Mouse (Mus musculus) liver, embryonic 14.5 days (tissue): ENCODE measurements around the gene Serpinb6b. TPM values are rescaled to one million over a fixed set of nuclear protein-coding genes. Genes with fewer than 3 reads are reported as not detected.

Experiments
- ATAC-seq: fragments of 200-750 bp; cut with Nextera tagmentation; 2 replicates; pipeline ENCODE4 v1.8.0; 2017; ENCODE audit warnings: moderate number of reproducible peaks, mild to moderate bottlenecking, moderate library complexity; ENCODE audit not compliant: insufficient read depth
- DNase-seq, 3 experiments: peaks; one replicate each; pipeline ENCODE4 v3.0.0-alpha.2; 2012 to 2013; ENCODE audit warnings: low read depth in 3 of 3, low spot score in 3 of 3
- H3K27ac ChIP-seq: fragments of 300-500 bp; sonication (generic); 2 replicates; pipeline ENCODE4 v1.5.1; 2014; ENCODE audit warnings: moderate library complexity, mild to moderate bottlenecking, control low read depth, inconsistent platforms
- H3K27me3 ChIP-seq: fragments of 300-500 bp; sonication (generic); 2 replicates; pipeline ENCODE4 v1.6.1; 2014; ENCODE audit warnings: mild to moderate bottlenecking, low read length, moderate library complexity; ENCODE audit not compliant: control insufficient read depth, insufficient read depth
- H3K36me3 ChIP-seq: fragments of 300-500 bp; sonication (generic); replicated peaks from 2 replicates; pipeline ENCODE4 v1.6.1; 2014; ENCODE audit warnings: low read depth; ENCODE audit not compliant: control insufficient read depth, insufficient read depth
- H3K4me1 ChIP-seq, 2 experiments: fragments of 200-500 bp in 1 of 2; fragments of 300-500 bp in 1 of 2; sonication (generic) in 1 of 2; replicated peaks; 2 replicates each; pipeline ENCODE4 v1.6.1; 2012 to 2014; ENCODE audit warnings: antibody characterized with exemption in 1 of 2, inconsistent platforms in 1 of 2, low read length in 1 of 2; ENCODE audit not compliant: control insufficient read depth in 2 of 2, insufficient read depth in 2 of 2
- H3K4me2 ChIP-seq: fragments of 300-500 bp; sonication (generic); 2 replicates; pipeline ENCODE4 v1.6.1; 2014; ENCODE audit warnings: low read depth, mild to moderate bottlenecking, control low read depth, moderate library complexity
- H3K4me3 ChIP-seq, 2 experiments: fragments of 200-500 bp in 1 of 2; fragments of 300-500 bp in 1 of 2; sonication (generic) in 1 of 2; 2 replicates each; pipeline ENCODE4 v1.5.1; 2012 to 2014; ENCODE audit warnings: low read depth in 2 of 2, low read length in 2 of 2, mild to moderate bottlenecking in 2 of 2, control low read depth in 1 of 2, inconsistent platforms in 1 of 2, moderate library complexity in 1 of 2; ENCODE audit not compliant: insufficient read depth in 1 of 2
- H3K9ac ChIP-seq: fragments of 300-500 bp; sonication (generic); replicated peaks from 2 replicates; pipeline ENCODE4 v1.6.1; 2014; ENCODE audit warnings: mild to moderate bottlenecking, control low read depth, moderate library complexity
- H3K9me3 ChIP-seq: fragments of 300-500 bp; sonication (generic); 2 replicates; pipeline ENCODE4 v1.6.1; 2016; ENCODE audit warnings: low read length, mixed read lengths; ENCODE audit not compliant: control insufficient read depth
- CTCF ChIP-seq: IDR thresholded peaks from 2 replicates; pipeline ENCODE4 v1.5.1; 2016; ENCODE audit warnings: antibody characterized with exemption, low read depth, control low read depth
- EP300 ChIP-seq: IDR thresholded peaks from 2 replicates; pipeline ENCODE4 v1.6.1; 2016; ENCODE audit warnings: antibody characterized with exemption, low read depth
- WGBS: fragments of 180-500 bp; shearing (Covaris S2); extraction: QIAGEN DNeasy Blood & Tissue Kit; methylation state at CpG from one replicate; pipeline ENCODE4 v1.1.7; 2014; ENCODE audit not compliant: insufficient replicate concordance; 5-methylcytosine and 5-hydroxymethylcytosine counted together
- polyA plus RNA-seq, 2 experiments: library from polyadenylated mRNA; depleted of rRNA in 1 of 2; stranded (reverse) in 1 of 2; unstranded in 1 of 2; fragments of >200 nt; fragmentation: Nextera tagmentation in 1 of 2; extraction: Ambion mirVana in 1 of 2; gene quantifications; 2 replicates each; pipeline versions ENCODE4 v1.2.1 to v1.2.3; 2012 to 2014

Serpinb6b gene
- polyA plus RNA-seq, 2 experiments = 4.2 to 5.5 TPM

DNA sequence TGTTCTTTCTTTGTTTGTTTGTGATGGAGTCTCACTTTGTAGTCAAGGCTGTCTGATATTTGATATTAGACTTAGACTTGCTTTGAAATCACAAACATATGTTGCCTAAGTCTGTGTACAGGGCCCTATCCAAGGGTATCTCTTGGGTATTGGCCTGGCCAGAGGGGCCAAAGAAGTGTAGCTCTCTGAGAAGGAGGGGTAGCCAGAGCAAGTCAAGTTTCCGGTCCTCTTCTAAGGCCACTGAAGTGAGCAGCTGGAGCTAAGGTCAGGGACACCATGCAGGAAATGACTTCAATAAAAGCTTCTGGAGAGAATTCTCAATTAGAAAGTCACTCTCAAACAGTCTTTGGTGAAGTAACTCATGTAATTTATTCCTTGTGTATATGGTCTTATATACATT, 57.4 kb downstream of the Serpinb6b start:
- Histone ChIP-seq H3K36me3 (no peaks in the 10 kb centered on the region), H3K27ac (no peak overlapping the region), H3K27me3 (no peaks in the 10 kb centered on the region), H3K4me1 (no peaks in the 10 kb centered on the region; a peak in 1 of 4 replicates), H3K9ac (no peak overlapping the region), H3K9me3 (no peaks in the 10 kb centered on the region), H3K4me2 (no peak overlapping the region), H3K4me3 (no peak overlapping the region)
- ATAC-seq (no peak), DNase-seq (no peak)
- WGBS = 67% methylated on average over 1 of the region's 1 CpGs
- TF ChIP-seq EP300 (no peak), CTCF (no peak)

DNA sequence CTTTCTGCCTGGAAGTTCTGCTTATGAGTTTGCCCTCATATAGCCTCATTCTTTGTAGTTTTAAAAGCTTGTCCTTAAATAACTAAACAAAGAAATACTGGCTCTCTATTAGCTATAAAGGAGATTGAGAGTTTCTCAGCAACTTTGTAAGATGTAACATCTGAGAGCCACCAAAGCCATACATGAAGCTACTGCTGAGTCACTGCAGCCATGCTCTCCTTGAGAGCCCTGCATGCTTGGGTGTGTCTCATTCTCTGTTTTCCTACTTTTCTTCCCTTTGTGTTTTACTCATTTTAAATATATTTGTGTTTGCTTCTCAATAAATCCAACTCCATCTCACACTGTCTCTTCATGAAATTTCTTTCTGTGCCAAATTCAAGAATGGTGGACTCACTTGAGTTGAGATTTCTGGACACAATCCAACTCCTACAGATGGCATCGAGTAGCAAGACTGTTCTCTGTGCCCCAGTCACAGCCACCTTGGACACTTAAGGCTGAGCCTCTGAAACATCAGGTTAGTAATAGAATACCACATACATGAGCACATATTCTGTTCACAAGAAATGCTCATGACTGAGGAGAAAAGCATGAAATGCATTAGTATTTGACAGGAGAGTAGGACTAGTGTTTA, 61.5 kb downstream of the Serpinb6b start:
- TF ChIP-seq CTCF (no peak), EP300 (no peak)
- Histone ChIP-seq H3K36me3 (no peaks in the 10 kb centered on the region), H3K27ac (no peak overlapping the region), H3K9me3 (no peaks in the 10 kb centered on the region), H3K4me1 (no peaks in the 10 kb centered on the region; a peak in 1 of 4 replicates), H3K9ac (no peak overlapping the region), H3K4me2 (no peak overlapping the region), H3K27me3 (no peaks in the 10 kb centered on the region), H3K4me3 (no peak overlapping the region)
- 57% methylated on average over 1 of the region's 1 CpGs for WGBS
- ATAC-seq (no peak), DNase-seq (no peak)

DNA sequence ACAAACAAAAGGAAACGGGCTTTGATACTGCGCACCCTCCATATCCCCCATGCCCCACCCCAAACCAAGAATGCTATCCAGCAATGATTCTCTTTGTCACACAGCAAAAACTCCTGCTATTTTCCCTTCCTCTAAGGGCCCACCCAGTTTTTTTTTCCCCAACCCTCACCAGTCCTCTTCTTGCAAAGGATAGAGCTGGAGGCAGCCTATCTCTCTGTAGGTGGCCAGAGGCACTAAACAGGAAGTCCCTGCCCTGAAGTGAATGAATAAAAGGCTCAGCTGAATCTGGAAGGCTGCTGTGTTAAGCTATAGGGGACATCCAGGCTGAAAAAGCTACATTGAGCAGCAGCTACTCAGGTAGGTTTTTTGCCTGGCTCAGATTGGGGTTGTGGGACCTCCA, 62.2 kb downstream of the Serpinb6b start, which contains the start of gene Serpinb9b:
Gene Serpinb9b (plus strand): TSS at position 173 of the 400 bp plus-strand sequence.
- DNase-seq = no peak
- Histone ChIP-seq H3K36me3 (no peaks in the 10 kb centered on the region), H3K4me1 (no peaks in the 10 kb centered on the region; a peak in 1 of 4 replicates), H3K27ac (no peak within 1 kb of the TSS), H3K9ac (no peak within 1 kb of the TSS), H3K9me3 (no peaks in the 10 kb centered on the region), H3K4me3 (no peak within 1 kb of the TSS), H3K4me2 (no peak within 1 kb of the TSS), H3K27me3 (no peaks in the 10 kb centered on the region)
- 72% methylated on average over 2 of the region's 2 CpGs for WGBS
- ATAC-seq = no peak
- TF ChIP-seq CTCF (no peak), EP300 (no peak)

DNA sequence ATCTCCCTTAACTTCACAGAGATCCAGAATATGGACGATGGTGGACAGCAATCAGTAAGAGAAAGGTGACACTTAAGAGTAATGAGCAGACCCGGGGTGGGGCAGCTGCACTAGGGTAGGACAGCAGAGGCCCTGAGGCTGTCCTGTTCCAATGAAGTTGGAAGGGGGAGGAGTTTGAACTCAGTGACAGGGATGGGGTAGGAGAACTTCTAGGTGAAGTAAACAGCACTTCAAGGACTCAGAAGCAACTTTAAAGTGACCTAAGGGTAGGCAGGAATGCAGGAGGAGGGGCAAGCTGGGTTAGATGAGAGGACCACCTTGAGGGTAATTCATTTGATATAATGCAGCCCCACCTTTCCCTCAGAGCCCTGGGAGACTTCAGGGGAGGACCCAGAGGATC, 63.1 kb downstream of the Serpinb6b start:
- no peak for TF ChIP-seq EP300
- no peak for TF ChIP-seq CTCF
- H3K9ac ChIP-seq = no peak overlapping the region
- 33% methylated on average over 2 of the region's 2 CpGs for WGBS
- no peaks in the 10 kb centered on the region for H3K9me3 ChIP-seq
- H3K27me3 ChIP-seq = no peaks in the 10 kb centered on the region
- DNase-seq (no peak), ATAC-seq (no peak)
- no peak overlapping the region for H3K27ac ChIP-seq
- H3K4me3 ChIP-seq = no peak overlapping the region
- no peak overlapping the region for H3K4me2 ChIP-seq
- no peaks in the 10 kb centered on the region; a peak in 1 of 4 replicates for H3K4me1 ChIP-seq
- no peaks in the 10 kb centered on the region for H3K36me3 ChIP-seq

DNA sequence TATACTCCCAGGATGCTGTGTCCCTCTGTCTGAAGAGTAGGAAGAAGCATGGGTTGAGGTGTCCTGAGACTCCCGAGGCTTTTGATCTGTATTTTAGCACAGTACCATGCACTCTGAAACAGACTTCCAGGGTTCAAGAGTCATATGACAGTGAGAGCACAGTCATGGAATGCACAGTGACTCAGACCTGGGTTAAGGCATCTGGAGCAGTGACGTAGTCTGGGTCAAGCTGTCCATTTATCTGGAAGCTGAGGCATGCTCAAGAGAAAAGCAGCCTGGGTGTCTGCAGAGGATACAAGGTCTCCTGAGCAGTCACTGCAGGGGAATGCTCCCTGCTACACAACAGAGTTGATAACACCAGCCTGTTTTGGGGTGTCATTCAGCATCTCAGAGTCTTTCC, 63.5 kb downstream of the Serpinb6b start:
- H3K27me3 ChIP-seq = no peaks in the 10 kb centered on the region
- no peaks in the 10 kb centered on the region for H3K36me3 ChIP-seq
- no peak overlapping the region for H3K4me2 ChIP-seq
- no peaks in the 10 kb centered on the region for H3K9me3 ChIP-seq
- no peak overlapping the region for H3K9ac ChIP-seq
- no peak overlapping the region for H3K4me3 ChIP-seq
- 39% methylated on average over 2 of the region's 2 CpGs for WGBS
- H3K27ac ChIP-seq = no peak overlapping the region
- no peaks in the 10 kb centered on the region; a peak in 1 of 4 replicates for H3K4me1 ChIP-seq
- TF ChIP-seq CTCF (no peak), EP300 (no peak)
- ATAC-seq (no peak), DNase-seq (no peak)

Other genes starting within 250 kb of the Serpinb6b start
- gene Mylk4, start 181.3 kb upstream of the Serpinb6b start, polyA plus RNA-seq (2012; rRNA removed) = 0.01 TPM in 1 of 2 replicates, not detected in the other
- gene Mylk4, start 181.3 kb upstream of the Serpinb6b start, polyA plus RNA-seq (2014; fragmentation: Nextera tagmentation; extraction: Ambion mirVana) = 0.08 TPM in 1 of 2 replicates, not detected in the other
- gene Wrnip1, start 163.2 kb upstream of the Serpinb6b start, polyA plus RNA-seq (2012; rRNA removed) = 13.2 and 16.3 TPM in 2 replicates
- gene Wrnip1, start 163.2 kb upstream of the Serpinb6b start, polyA plus RNA-seq (2014; fragmentation: Nextera tagmentation; extraction: Ambion mirVana) = 6.0 and 8.2 TPM in 2 replicates
- not detected in 2 replicates for gene D930007J09Rik, start 162.4 kb upstream of the Serpinb6b start, polyA plus RNA-seq (2012; rRNA removed)
- gene D930007J09Rik, start 162.4 kb upstream of the Serpinb6b start, polyA plus RNA-seq (2014; fragmentation: Nextera tagmentation; extraction: Ambion mirVana) = not detected in 2 replicates
- 3.9 and 8.0 TPM in 2 replicates for gene Serpinb1a, start 114.0 kb upstream of the Serpinb6b start, polyA plus RNA-seq (2012; rRNA removed)
- gene Serpinb1a, start 114.0 kb upstream of the Serpinb6b start, polyA plus RNA-seq (2014; fragmentation: Nextera tagmentation; extraction: Ambion mirVana) = 21.2 and 32.4 TPM in 2 replicates
- 0.04 TPM in 1 of 2 replicates, not detected in the other for gene Serpinb1c, start 67.0 kb upstream of the Serpinb6b start, polyA plus RNA-seq (2012; rRNA removed)
- not detected in 2 replicates for gene Serpinb1c, start 67.0 kb upstream of the Serpinb6b start, polyA plus RNA-seq (2014; fragmentation: Nextera tagmentation; extraction: Ambion mirVana)
- gene Serpinb9, start 38.0 kb downstream of the Serpinb6b start, polyA plus RNA-seq (2012; rRNA removed) = 0.77 and 1.0 TPM in 2 replicates
- 2.5 and 2.7 TPM in 2 replicates for gene Serpinb9, start 38.0 kb downstream of the Serpinb6b start, polyA plus RNA-seq (2014; fragmentation: Nextera tagmentation; extraction: Ambion mirVana)
- 0.02 and 0.04 TPM in 2 replicates for gene Serpinb9b, start 62.2 kb downstream of the Serpinb6b start, polyA plus RNA-seq (2012; rRNA removed)
- gene Serpinb9b, start 62.2 kb downstream of the Serpinb6b start, polyA plus RNA-seq (2014; fragmentation: Nextera tagmentation; extraction: Ambion mirVana) = not detected in 2 replicates
- 0.02 TPM in 1 of 2 replicates, not detected in the other for gene Serpinb1b, start 113.4 kb downstream of the Serpinb6b start, polyA plus RNA-seq (2012; rRNA removed)
- gene Serpinb1b, start 113.4 kb downstream of the Serpinb6b start, polyA plus RNA-seq (2014; fragmentation: Nextera tagmentation; extraction: Ambion mirVana) = 0.23 TPM in 1 of 2 replicates, not detected in the other
- not detected in 2 replicates for gene Serpinb9c, start 194.5 kb downstream of the Serpinb6b start, polyA plus RNA-seq (2012; rRNA removed)
- not detected in 2 replicates for gene Serpinb9c, start 194.5 kb downstream of the Serpinb6b start, polyA plus RNA-seq (2014; fragmentation: Nextera tagmentation; extraction: Ambion mirVana)
- not detected in 2 replicates for gene Serpinb9d, start 227.8 kb downstream of the Serpinb6b start, polyA plus RNA-seq (2012; rRNA removed)
- not detected in 2 replicates for gene Serpinb9d, start 227.8 kb downstream of the Serpinb6b start, polyA plus RNA-seq (2014; fragmentation: Nextera tagmentation; extraction: Ambion mirVana)